9 mouse cellular contexts compared by ENCODE assay signal in genomic region chr2:33234848-33235247, GRCm38 (mm10). TPM values are rescaled to one million over a fixed set of nuclear protein-coding genes. Genes with fewer than 3 reads are reported as not detected.
A peak's percentile ranks its signal among the peaks of the same experiment; 100 is the strongest.
DNase-seq lines count a peak whose midpoint lies in the region; ATAC-seq and TF ChIP-seq lines count a peak whose summit lies in the region.
"Had no signal": no experiment of that assay in that cellular context is flagged by ENCODE, and none has a peak within 500 bp of the region (broad histone marks: within the 10 kb centered on the region; RNA-seq: fewer than 3 reads in every experiment).

No protein-coding gene starts in this region.

- H3K27ac ChIP-seq in lung, embryonic 14.5 days (ENCODE audit: low read depth): no peak overlapping the region
- H3K27ac ChIP-seq in hindbrain, postnatal 0 days: no peak overlapping the region
- no peak overlapping the region for H3K27ac ChIP-seq in embryonic facial prominence, embryonic 10.5 days (replicated peaks)
- H3K27ac ChIP-seq: embryonic facial prominence, embryonic 13.5 days had no signal

- no peaks in the 10 kb centered on the region for H3K4me1 ChIP-seq in lung, embryonic 14.5 days (ENCODE audit: insufficient read depth)
- peaks cover 9% of the 10 kb centered on the region; the same call in 1 of the 2 replicates for H3K4me1 ChIP-seq in hindbrain, postnatal 0 days (ENCODE audit: insufficient read depth, low read length)
- H3K4me1 ChIP-seq in embryonic facial prominence, embryonic 10.5 days: peaks cover 42% of the 10 kb centered on the region

- peak; percentile 45 for DNase-seq in heart, postnatal 4 days
- no peak for DNase-seq in heart, postnatal 10 days
- no peak for DNase-seq in lung, embryonic 14.5 days
- DNase-seq in lung, adult 18-20 months: no peak
- DNase-seq in cerebellum, adult 18-20 months: peak; percentile 52 to 66
- DNase-seq in hindbrain, postnatal 0 days (ENCODE audit: low spot score): peak; percentile 54
- DNase-seq in embryonic facial prominence, embryonic 10.5 days (ENCODE audit: low spot score): no peak
- DNase-seq: thymus, postnatal 25 days had no signal

- H3K36me3 ChIP-seq in lung, embryonic 14.5 days (ENCODE audit: insufficient read depth): peaks cover 20% of the 10 kb centered on the region
- no peaks in the 10 kb centered on the region; the same call in 1 of the 2 replicates for H3K36me3 ChIP-seq in hindbrain, postnatal 0 days (ENCODE audit: insufficient read depth, low read length)
- peaks cover 55% of the 10 kb centered on the region for H3K36me3 ChIP-seq in embryonic facial prominence, embryonic 10.5 days (replicated peaks)

- H3K27me3 ChIP-seq in lung, embryonic 14.5 days (ENCODE audit: insufficient read depth, low read length): no peaks in the 10 kb centered on the region
- no peaks in the 10 kb centered on the region for H3K27me3 ChIP-seq in hindbrain, postnatal 0 days (ENCODE audit: insufficient read depth, low read length)
- H3K27me3 ChIP-seq in embryonic facial prominence, embryonic 10.5 days (replicated peaks; ENCODE audit: low read depth, poor library complexity, severe bottlenecking): no peaks in the 10 kb centered on the region
- H3K27me3 ChIP-seq: embryonic facial prominence, embryonic 13.5 days had no signal

- peak; percentile 31; the same call in 1 of the 2 replicates for TF ChIP-seq CTCF in lung, embryonic 14.5 days (IDR thresholded peaks at IDR 0.05; ENCODE audit: low read depth)
- TF ChIP-seq CTCF in hindbrain, postnatal 0 days (IDR thresholded peaks at IDR 0.05; ENCODE audit: low read depth): peak; percentile 50

- H3K4me3 ChIP-seq in lung, embryonic 14.5 days (ENCODE audit: low read depth, low read length): no peak overlapping the region
- no peak overlapping the region for H3K4me3 ChIP-seq in hindbrain, postnatal 0 days (ENCODE audit: low read length)
- no peak overlapping the region for H3K4me3 ChIP-seq in embryonic facial prominence, embryonic 10.5 days
- H3K4me3 ChIP-seq: embryonic facial prominence, embryonic 13.5 days had no signal

- ATAC-seq in lung, embryonic 14.5 days (ENCODE audit: insufficient read depth): no peak
- ATAC-seq in hindbrain, postnatal 0 days: 0 out of 2 replicates have a peak, but pooled peaks have one; percentile 48

- no peak overlapping the region for H3K9ac ChIP-seq in lung, embryonic 14.5 days
- H3K9ac ChIP-seq in hindbrain, postnatal 0 days (replicated peaks; ENCODE audit: low read length): no peak overlapping the region
- H3K9ac ChIP-seq: embryonic facial prominence, embryonic 13.5 days had no signal

- intact Hi-C loops in heart, postnatal 10 days (cut with DNase I): loop anchor here (5.0 kb wide), 1 partner anchor 78 kb away; no protein-coding TSS in a partner anchor

- 86% methylated on average over 4 of the region's 4 CpGs for WGBS in lung, embryonic 14.5 days
- WGBS in hindbrain, postnatal 0 days: 61% methylated on average over 4 of the region's 4 CpGs
- 86% methylated on average over 4 of the region's 4 CpGs for WGBS in embryonic facial prominence, embryonic 10.5 days

- H3K4me2 ChIP-seq in lung, embryonic 14.5 days: no peak overlapping the region
- no peak overlapping the region for H3K4me2 ChIP-seq in hindbrain, postnatal 0 days (ENCODE audit: low read depth, low read length)
- H3K4me2 ChIP-seq: embryonic facial prominence, embryonic 13.5 days had no signal

- no peaks in the 10 kb centered on the region for H3K9me3 ChIP-seq in lung, embryonic 14.5 days (ENCODE audit: low read depth, low read length)
- H3K9me3 ChIP-seq in hindbrain, postnatal 0 days (ENCODE audit: low read length): no peaks in the 10 kb centered on the region
- H3K9me3 ChIP-seq in embryonic facial prominence, embryonic 10.5 days: no peaks in the 10 kb centered on the region
- H3K9me3 ChIP-seq: embryonic facial prominence, embryonic 13.5 days had no signal

RNA-seq across cellular contexts. Expression of gene Angptl2, which starts 19.0 kb away (rescaled TPM):
- 100 to 1,000 TPM; 108 to 126 TPM for total RNA-seq in heart, postnatal 4 days (2021)
- total RNA-seq in heart, postnatal 10 days (2021): 100 to 1,000 TPM; 135 to 141 TPM
- polyA plus RNA-seq in lung, embryonic 14.5 days (2014; fragmentation: Nextera tagmentation; extraction: Ambion mirVana): 30.1 and 30.3 TPM in 2 replicates
- 16.3 and 22.0 TPM in 2 replicates for total RNA-seq in hindbrain, postnatal 0 days (2014; rRNA removed)
- 9.3 and 11.5 TPM in 2 replicates for polyA plus RNA-seq in hindbrain, postnatal 0 days (2015; fragmentation: Nextera tagmentation; extraction: Ambion mirVana)
- 30.1 and 33.8 TPM in 2 replicates for polyA plus RNA-seq in embryonic facial prominence, embryonic 10.5 days (2016; fragmentation: Nextera tagmentation; extraction: Ambion mirVana)

Comparison
In these comparisons a context has a peak if more than half of its experiments do, and no peak if none do; other contexts are left out.
1. DNase-seq: peak in heart, postnatal 4 days (single experiment), cerebellum, adult 18-20 months (2 of 2) and hindbrain, postnatal 0 days (single experiment); none in heart, postnatal 10 days (0 of 2), lung, embryonic 14.5 days (single experiment), lung, adult 18-20 months (0 of 2) and embryonic facial prominence, embryonic 10.5 days (single experiment).